Mouse (Mus musculus) kidney, postnatal 0 days (tissue): Measurements from ENCODE around the gene Ppm1f. TPM values are rescaled to one million over a fixed set of nuclear protein-coding genes. Genes with fewer than 3 reads are reported as not detected.

Experiments
- ATAC-seq: fragments of 200-750 bp; cut with Nextera tagmentation; replicated peaks from 2 replicates; pipeline ENCODE4 v1.8.0; 2017; ENCODE audit warnings: low read depth, moderate number of reproducible peaks, moderate TSS enrichment, moderate library complexity; ENCODE audit not compliant: low FRiP score
- DNase-seq: peaks from one replicate; pipeline ENCODE4 v3.0.0-alpha.2; 2016; ENCODE audit warnings: low spot score
- H3K27ac ChIP-seq: fragments of 300-500 bp; sonication (generic); 2 replicates; pipeline ENCODE4 v1.5.1; 2014; ENCODE audit warnings: mild to moderate bottlenecking
- H3K27me3 ChIP-seq: fragments of 300-500 bp; sonication (generic); 2 replicates; pipeline ENCODE4 v1.6.1; 2014; ENCODE audit warnings: low read length, mixed read lengths; ENCODE audit not compliant: insufficient read depth
- H3K36me3 ChIP-seq: fragments of 300-500 bp; sonication (generic); 2 replicates; pipeline ENCODE4 v1.6.1; 2014; ENCODE audit warnings: low read length, mixed read lengths; ENCODE audit not compliant: insufficient read depth
- H3K4me1 ChIP-seq: fragments of 300-500 bp; sonication (generic); replicated peaks from 2 replicates; pipeline ENCODE4 v1.6.1; 2014; ENCODE audit warnings: antibody characterized with exemption, low read length, mixed read lengths; ENCODE audit not compliant: insufficient read depth
- H3K4me2 ChIP-seq: fragments of 300-500 bp; sonication (generic); 2 replicates; pipeline ENCODE4 v1.6.1; 2014; ENCODE audit warnings: mild to moderate bottlenecking, low read length, moderate library complexity, mixed read lengths
- H3K4me3 ChIP-seq: fragments of 300-500 bp; sonication (generic); replicated peaks from 2 replicates; pipeline ENCODE4 v1.5.1; 2014; ENCODE audit warnings: low read depth, low read length
- H3K9ac ChIP-seq: fragments of 300-500 bp; sonication (generic); 2 replicates; pipeline ENCODE4 v1.6.1; 2014; ENCODE audit warnings: low read depth, low read length
- H3K9me3 ChIP-seq: fragments of 300-500 bp; sonication (generic); replicated peaks from 2 replicates; pipeline ENCODE4 v1.6.1; 2016; ENCODE audit warnings: low read length, inconsistent platforms, mixed read lengths
- CTCF ChIP-seq: IDR thresholded peaks from 2 replicates; pipeline ENCODE4 v1.5.1; 2016; ENCODE audit warnings: antibody characterized with exemption, low read depth, mild to moderate bottlenecking, moderate library complexity
- WGBS: fragments of 180-500 bp; shearing (Covaris S2); extraction: QIAGEN DNeasy Blood & Tissue Kit; methylation state at CpG from one replicate; pipeline ENCODE4 v1.1.7; 2014; 5-methylcytosine and 5-hydroxymethylcytosine counted together
- polyA plus RNA-seq: library from polyadenylated mRNA; unstranded; fragments of >200 nt; fragmentation: Nextera tagmentation; extraction: Ambion mirVana; gene quantifications from 2 replicates; pipeline ENCODE4 v1.2.1, GENCODE M21; 2015

The Ppm1f gene
- polyA plus RNA-seq, 1 experiment from 2014 or later: 15.1 TPM

GRCm38 (mm10) chr16:16856731-16857476 lies 39.4 kb upstream of the Ppm1f start:
- Histone ChIP-seq H3K27ac (no peak overlapping the region), H3K4me3 (no peak overlapping the region), H3K4me2 (no peak overlapping the region), H3K4me1 (no peaks in the 10 kb centered on the region), H3K36me3 (no peaks in the 10 kb centered on the region), H3K27me3 (no peaks in the 10 kb centered on the region), H3K9ac (no peak overlapping the region), H3K9me3 (no peaks in the 10 kb centered on the region)
- no peak for DNase-seq
- ATAC-seq: no peak
- no peak for TF ChIP-seq CTCF
- 71% methylated on average over 13 of the region's 13 CpGs for WGBS

- Histone ChIP-seq H3K4me2 (no peak overlapping the region), H3K27ac (no peak overlapping the region), H3K4me3 (no peak overlapping the region), H3K27me3 (no peaks in the 10 kb centered on the region), H3K4me1 (no peaks in the 10 kb centered on the region), H3K9me3 (no peaks in the 10 kb centered on the region), H3K36me3 (no peaks in the 10 kb centered on the region), H3K9ac (no peak overlapping the region)
- DNase-seq (no peak), ATAC-seq (no peak)
- WGBS: 73% methylated on average over 3 of the region's 3 CpGs
- no peak for TF ChIP-seq CTCF
These were observed 34.0 kb upstream of the Ppm1f start for GRCm38 (mm10) chr16:16862288-16862687.

- Histone ChIP-seq H3K36me3 (no peaks in the 10 kb centered on the region), H3K27me3 (no peaks in the 10 kb centered on the region), H3K4me1 (no peaks in the 10 kb centered on the region), H3K4me2 (no peak within 1 kb of the TSS), H3K9me3 (no peaks in the 10 kb centered on the region), H3K27ac (no peak within 1 kb of the TSS), H3K4me3 (no peak within 1 kb of the TSS), H3K9ac (no peak within 1 kb of the TSS)
- 74% methylated on average over 2 of the region's 2 CpGs for WGBS
- DNase-seq: no peak
- no peak for TF ChIP-seq CTCF
- no peak for ATAC-seq
These were observed 32.3 kb upstream of the Ppm1f start, which contains the start of gene Igll1 for GRCm38 (mm10) chr16:16863978-16864377. Gene Igll1 (minus strand): TSS chr16:16863985.

- no peaks in the 10 kb centered on the region for H3K9me3 ChIP-seq
- no peak for DNase-seq
- H3K4me2 ChIP-seq: no peak overlapping the region
- no peak overlapping the region for H3K9ac ChIP-seq
- no peaks in the 10 kb centered on the region for H3K36me3 ChIP-seq
- H3K27me3 ChIP-seq: no peaks in the 10 kb centered on the region
- H3K4me1 ChIP-seq: no peaks in the 10 kb centered on the region
- H3K27ac ChIP-seq: peak overlapping the region; percentile 68; the same call in 1 of the 2 replicates
- no peak for ATAC-seq
- TF ChIP-seq CTCF: no peak
- no peak overlapping the region for H3K4me3 ChIP-seq
These were observed 31.1 kb upstream of the Ppm1f start for GRCm38 (mm10) chr16:16865217-16865616.

GRCm38 (mm10) chr16:16865696-16866561 lies 30.3 kb upstream of the Ppm1f start:
- no peak for TF ChIP-seq CTCF
- no peak overlapping the region for H3K9ac ChIP-seq
- DNase-seq: peak; percentile 30
- no peaks in the 10 kb centered on the region for H3K36me3 ChIP-seq
- H3K4me3 ChIP-seq: no peak overlapping the region
- H3K4me2 ChIP-seq: no peak overlapping the region
- 48% methylated on average over 4 of the region's 5 CpGs for WGBS
- H3K27me3 ChIP-seq: no peaks in the 10 kb centered on the region
- H3K27ac ChIP-seq: peak overlapping the region; percentile 68
- H3K9me3 ChIP-seq: no peaks in the 10 kb centered on the region
- H3K4me1 ChIP-seq: no peaks in the 10 kb centered on the region
- ATAC-seq: no peak

- Histone ChIP-seq H3K4me2 (peak overlapping the region; percentile 56), H3K4me3 (peak overlapping the region; percentile 82), H3K27me3 (no peaks in the 10 kb centered on the region), H3K4me1 (peaks cover 5% of the 10 kb centered on the region; the same call in 1 of the 2 replicates), H3K9ac (peak overlapping the region; percentile 88; the same call in 1 of the 2 replicates), H3K9me3 (no peaks in the 10 kb centered on the region), H3K27ac (peak overlapping the region; percentile 98; the same call in 1 of the 2 replicates), H3K36me3 (no peaks in the 10 kb centered on the region)
- WGBS: 35% methylated on average over 7 of the region's 7 CpGs
- DNase-seq (peak; percentile 12), ATAC-seq (peak; percentile 35)
- TF ChIP-seq CTCF: no peak
These were observed 26.0 kb upstream of the Ppm1f start for GRCm38 (mm10) chr16:16870241-16870616.
